Mouse (Mus musculus): ENCODE data around the gene Cnn2.
A peak's percentile ranks its signal among the peaks of the same experiment; 100 is the strongest.

- TF ChIP-seq POLR2A (IDR thresholded peaks at IDR 0.05; ENCODE audit: low read depth, low read length) (no peak), CTCF (conservative IDR thresholded peaks at IDR 0.05; ENCODE audit: insufficient read depth, insufficient read length, low read depth, low read length) (peak; percentile 71)
These were observed 45.4 kb downstream of the Cnn2 start for GRCm38 (mm10) chr10:80033511-80034391.

All from kidney, adult 2 months (tissue).